Mouse (Mus musculus) erythroid progenitor cell, adult 5-6 weeks (primary cell): ENCODE measurements around the gene Gpr88. TPM values are rescaled to one million over a fixed set of nuclear protein-coding genes. Genes with fewer than 3 reads are reported as not detected.

ENCODE experiments used
- ATAC-seq: replicated peaks from 2 replicates; pipeline ENCODE4 v1.8.0; 2016; ENCODE audit warnings: moderate number of reproducible peaks, mild to moderate bottlenecking, moderate TSS enrichment, inconsistent platforms; ENCODE audit not compliant: poor library complexity, low FRiP score, severe bottlenecking
- total RNA-seq, 2 experiments: library from RNA; stranded (forward) in 1 of 2; stranded (reverse) in 1 of 2; fragments of 150-400 nt in 1 of 2; fragments of 186-747, 209-891 nt in 1 of 2; gene quantifications; 2 replicates each; pipeline versions ENCODE4 v1.2.3 to v1.2.4; 2015 to 2017; ENCODE audit warnings: low replicate concordance in 2 of 2

Gene Gpr88
- total RNA-seq, 2 experiments from 2014 or later = 0.68 TPM; not detected in 1

DNA sequence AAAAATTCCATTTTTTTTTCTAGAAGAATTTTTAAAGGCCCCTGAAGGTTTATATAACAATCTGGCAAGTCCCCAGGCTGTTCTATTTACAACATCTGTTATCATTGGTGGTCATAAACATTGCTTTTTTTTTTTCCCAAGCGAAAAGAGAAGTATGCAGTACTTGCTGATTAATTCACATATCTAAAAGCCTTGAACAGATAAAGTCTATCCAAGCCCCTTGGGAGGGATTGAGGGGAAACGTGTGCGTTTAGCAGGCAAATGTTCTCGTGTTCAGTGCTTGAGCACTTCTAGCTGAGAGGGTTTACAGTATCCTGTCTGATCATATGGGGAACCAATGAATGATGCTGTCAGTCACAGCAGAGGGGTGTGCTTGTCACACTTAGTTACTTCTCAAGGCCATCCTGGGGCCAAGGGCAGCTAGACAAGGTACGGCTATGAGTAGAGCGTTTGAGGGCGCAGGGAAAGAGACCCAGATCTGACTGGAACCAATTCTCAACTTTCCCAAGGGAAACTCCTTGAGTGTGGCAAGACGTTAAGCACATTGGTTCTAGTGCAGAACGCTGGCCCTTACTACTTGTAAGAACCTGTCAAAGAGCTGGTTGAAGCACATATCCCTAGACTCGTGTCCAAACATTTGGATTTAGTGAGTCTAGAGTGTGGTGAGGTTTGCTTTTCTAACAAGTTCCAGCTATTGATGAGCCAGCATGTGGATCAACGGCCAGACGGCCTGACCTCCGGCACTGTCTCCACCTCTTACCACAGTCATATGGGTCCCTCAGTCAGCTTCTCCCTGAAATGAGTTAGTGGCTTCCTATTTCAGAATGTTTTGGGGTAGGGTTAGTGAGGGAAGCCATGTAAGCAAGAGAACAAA is 47.7 kb downstream of the Gpr88 start:
- ATAC-seq = no peak

- ATAC-seq = no peak
Measured at GRCm38 (mm10) chr3:116204643-116205042, 48.7 kb downstream of the Gpr88 start.

DNA sequence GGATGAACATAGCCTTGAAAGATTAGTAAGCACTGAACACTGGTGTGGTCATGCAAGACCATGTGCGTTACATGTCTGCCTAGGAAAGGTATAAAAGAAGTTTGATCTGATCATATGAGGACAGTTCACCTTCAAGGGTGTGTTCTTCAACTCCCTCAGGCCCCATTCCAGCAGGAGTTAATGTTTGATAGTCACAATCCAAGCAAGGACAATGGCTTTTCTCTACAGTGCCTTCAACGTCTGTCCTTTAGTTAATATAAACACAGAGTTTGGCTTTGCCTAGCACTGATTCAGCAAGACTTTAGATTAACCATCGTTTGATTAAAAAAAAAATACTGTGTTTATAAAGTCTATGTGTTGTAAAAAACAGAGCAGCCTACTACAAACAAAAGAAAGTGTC is 49.4 kb downstream of the Gpr88 start:
- ATAC-seq = no peak

GRCm38 (mm10) chr3:116200060-116200459 is 53.2 kb downstream of the Gpr88 start:
- ATAC-seq = no peak

Other genes with a start within 250 kb of the Gpr88 start
- 2.9 and 17.3 TPM in 2 replicates for gene Slc30a7, start 246.1 kb downstream of the Gpr88 start, total RNA-seq (2015; ENCODE audit: low replicate concordance)
- gene Slc30a7, start 246.1 kb downstream of the Gpr88 start, total RNA-seq (2017; ENCODE audit: low replicate concordance) = 1.8 and 2.4 TPM in 2 replicates
- 4.2 and 46.9 TPM in 2 replicates for gene Extl2, start 246.0 kb downstream of the Gpr88 start, total RNA-seq (2015; ENCODE audit: low replicate concordance)
- gene Extl2, start 246.0 kb downstream of the Gpr88 start, total RNA-seq (2017; ENCODE audit: low replicate concordance) = 0.61 and 3.3 TPM in 2 replicates
- 122 and 150 TPM in 2 replicates for gene Vcam1, start 123.8 kb downstream of the Gpr88 start, total RNA-seq (2015; ENCODE audit: low replicate concordance)
- gene Vcam1, start 123.8 kb downstream of the Gpr88 start, total RNA-seq (2017; ENCODE audit: low replicate concordance) = 75.3 and 92.5 TPM in 2 replicates
- 18.4 and 25.6 TPM in 2 replicates for gene Cdc14a, start 170.5 kb upstream of the Gpr88 start, total RNA-seq (2015; ENCODE audit: low replicate concordance)
- 23.5 and 28.5 TPM in 2 replicates for gene Cdc14a, start 170.5 kb upstream of the Gpr88 start, total RNA-seq (2017; ENCODE audit: low replicate concordance)